Mouse (Mus musculus) ovary, postnatal 10 days (tissue): ENCODE measurements at regions not wholly inside any gene's neighbourhood (a gene's known extent, or its start where the extent isn't known, plus 50 kb on each side); places are given as distances from the start of the nearest gene placed in this dataset.

Source experiments
- DNase-seq: peaks from one replicate; pipeline ENCODE4 v3.0.0; 2022; ENCODE audit warnings: low spot score

DNA sequence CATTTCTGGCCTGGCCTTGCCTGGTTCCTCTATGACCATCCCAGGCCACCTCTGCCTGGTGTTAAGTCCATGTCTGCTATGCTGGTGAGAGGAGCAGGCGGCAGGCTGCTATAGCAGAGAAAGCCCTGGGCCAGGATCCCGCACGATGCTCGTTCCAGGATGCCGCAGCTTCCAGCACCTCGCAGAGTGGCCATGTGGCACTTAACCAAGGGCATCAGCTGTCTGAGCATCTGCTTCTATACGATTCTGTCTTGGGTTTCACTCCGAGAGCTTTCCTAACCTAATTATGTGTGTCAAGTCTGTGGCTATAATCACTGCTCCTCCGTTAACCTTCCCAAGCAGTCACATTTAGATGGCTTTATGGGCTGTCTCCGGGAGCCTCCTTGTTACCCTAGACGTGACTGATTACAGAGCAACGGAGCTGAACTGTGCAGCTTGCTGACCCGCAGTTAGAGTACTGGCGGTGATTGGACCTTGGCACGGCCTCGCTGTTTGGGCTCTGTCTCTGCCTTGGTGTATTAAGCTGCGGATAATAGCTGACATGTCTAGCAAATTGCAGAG lies 64.4 kb downstream of the Ackr3 start:
- no peak for DNase-seq

DNA sequence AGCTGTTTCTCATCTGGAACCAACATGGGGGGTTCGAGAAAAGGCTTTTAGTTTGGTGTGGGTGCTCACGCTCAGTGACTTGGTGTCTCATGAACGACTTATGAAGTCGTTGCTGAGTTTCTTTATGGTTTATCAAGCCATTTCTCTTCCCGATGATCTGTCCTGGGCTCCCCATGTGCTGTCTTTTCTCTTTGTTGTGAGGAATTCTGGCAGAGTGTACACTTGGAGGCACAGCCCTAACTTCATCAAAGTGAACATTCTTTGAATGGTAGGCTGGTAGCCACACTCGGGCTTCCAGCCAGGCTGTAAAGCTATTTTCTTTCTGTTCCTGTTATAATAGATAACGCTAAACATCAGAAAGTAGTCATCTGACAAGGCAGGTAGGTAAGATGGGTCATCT lies 65.2 kb downstream of the Ackr3 start:
- no peak for DNase-seq

GRCm38 (mm10) chr1:90269836-90270235 lies 66.1 kb downstream of the Ackr3 start:
- no peak for DNase-seq

GRCm38 (mm10) chr1:90271326-90271725 lies 67.5 kb downstream of the Ackr3 start:
- DNase-seq = no peak

DNA sequence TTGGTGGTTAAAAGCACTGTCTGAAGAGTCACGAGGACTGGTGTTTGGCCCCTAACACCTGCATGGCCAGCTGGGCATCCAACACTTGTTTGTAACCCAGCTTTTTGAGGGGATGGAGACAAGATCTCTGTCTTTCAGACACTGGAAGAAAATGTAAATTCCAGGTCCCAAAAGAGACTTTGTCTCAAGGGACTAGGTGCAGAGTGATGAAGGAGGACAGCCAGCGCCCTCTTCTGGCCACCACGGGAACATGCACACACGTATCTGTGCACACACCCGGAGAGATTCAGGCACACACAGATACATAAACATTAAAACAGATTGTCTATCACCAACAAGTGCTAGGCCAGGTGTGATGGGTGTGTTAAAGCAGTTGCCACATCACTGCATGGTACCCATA lies 68.6 kb downstream of the Ackr3 start:
- DNase-seq = no peak

DNA sequence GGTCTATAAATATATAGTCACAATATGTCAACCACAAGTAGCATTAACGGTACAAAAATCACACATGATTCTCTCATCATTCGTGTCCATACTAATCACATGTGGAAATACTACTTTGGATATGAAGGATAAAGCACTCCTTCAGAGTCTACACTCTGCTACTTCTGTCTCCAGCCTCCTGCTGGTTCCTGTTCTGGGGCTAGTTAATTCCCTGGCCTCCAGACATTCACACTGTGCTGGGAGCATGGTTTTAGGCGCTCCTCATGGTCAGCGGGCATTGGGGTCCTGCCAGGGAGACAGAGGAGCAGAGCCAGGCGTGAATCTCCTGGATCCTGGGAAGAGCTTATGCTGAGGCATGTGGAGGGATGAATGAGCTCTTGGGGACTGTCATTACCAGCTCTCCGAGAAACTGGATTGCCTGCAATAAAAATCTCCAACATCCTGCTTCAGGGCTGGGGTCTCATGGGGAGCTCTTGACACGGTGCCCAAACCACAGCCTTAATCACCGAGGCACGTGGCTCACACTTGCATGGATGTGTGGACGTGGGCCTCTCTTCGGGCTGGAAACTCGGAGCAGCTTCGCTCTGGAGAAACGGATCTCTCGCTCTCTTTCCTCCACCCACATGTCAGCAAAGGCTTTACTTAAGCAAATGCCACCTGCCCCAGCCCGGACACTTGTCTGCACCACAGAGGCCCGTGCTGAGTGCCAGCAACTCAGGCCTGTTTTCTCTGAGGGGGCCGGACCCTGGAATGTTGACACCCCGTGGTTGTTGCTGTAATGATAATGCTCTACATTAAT lies 69.2 kb downstream of the Ackr3 start:
- DNase-seq = no peak

DNA sequence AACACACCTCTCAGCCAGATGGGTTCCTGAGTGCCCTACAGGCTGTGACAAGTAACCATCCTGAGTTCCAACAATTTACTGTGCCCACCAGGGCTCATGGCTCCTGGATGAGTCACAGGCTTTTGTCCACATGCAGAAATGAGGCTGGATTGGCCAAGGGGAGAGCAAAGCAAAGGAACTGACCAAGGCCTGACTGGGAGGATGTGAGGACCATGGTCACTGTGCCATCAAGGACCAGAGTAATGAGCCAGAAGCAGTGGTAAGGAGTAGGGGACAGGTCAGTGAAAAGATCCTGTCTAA lies 69.8 kb downstream of the Ackr3 start:
- DNase-seq = no peak

- DNase-seq = no peak
These were observed 71.3 kb downstream of the Ackr3 start for GRCm38 (mm10) chr1:90274968-90275651.

GRCm38 (mm10) chr1:90275786-90276520 lies 72.2 kb downstream of the Ackr3 start:
- DNase-seq = no peak

DNA sequence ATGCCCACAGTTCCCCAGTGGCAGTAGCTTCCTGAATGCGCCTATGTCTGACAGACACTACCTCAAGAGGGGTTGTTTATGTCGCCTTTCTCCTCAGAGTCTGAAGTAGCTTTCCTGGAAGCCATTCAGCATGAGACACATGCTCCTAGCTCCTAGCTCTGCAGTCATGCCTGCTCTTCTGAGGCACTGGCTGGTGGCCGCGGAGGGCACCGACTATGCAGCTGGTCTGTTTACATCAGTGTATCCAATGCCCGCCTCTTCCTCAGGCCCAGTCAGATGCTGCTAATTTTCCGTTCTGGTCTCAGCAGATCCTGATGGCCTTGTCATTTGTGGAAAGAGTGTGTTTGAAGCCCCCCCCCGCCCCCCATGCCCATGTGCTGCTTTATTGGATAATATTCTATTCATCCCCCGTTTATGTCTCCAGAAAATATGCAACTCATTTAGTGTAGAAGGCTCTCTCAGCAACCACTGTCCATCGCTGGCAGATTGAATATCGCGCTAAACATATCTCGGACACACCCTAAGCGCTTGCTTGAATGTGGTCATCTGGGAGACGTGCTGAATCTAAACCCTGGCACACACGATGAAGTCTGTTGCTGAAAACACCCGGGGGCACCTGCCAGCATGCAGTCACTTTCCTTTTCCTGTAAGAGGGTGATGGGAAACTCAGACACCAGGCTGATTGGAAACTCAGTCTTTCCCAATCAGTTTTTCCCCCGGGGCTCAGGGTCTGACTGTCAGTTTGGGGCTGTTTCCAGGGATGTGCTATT lies 73.9 kb downstream of the Ackr3 start:
- DNase-seq = no peak

GRCm38 (mm10) chr1:90279066-90279839 lies 75.5 kb downstream of the Ackr3 start:
- no peak for DNase-seq

DNA sequence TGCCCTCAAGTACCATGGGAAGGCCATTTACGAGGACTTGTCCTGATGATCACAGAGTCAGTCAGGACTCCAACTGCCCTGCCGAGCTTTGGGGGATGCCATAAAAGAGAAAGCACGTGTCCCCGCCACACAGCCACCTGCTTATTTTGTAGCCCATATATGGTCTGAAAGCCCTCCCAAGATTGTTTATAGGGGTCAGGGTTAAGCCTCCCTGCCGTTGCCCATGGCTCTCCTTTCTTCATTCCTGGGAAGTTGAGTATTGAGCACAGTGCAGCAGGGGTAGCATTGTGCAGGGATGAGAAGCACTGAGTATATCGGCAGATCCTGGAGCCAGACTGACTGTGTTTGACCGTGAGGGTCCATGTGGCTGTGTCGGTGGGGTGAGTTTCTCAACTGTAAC lies 76.4 kb downstream of the Ackr3 start:
- DNase-seq = no peak

DNA sequence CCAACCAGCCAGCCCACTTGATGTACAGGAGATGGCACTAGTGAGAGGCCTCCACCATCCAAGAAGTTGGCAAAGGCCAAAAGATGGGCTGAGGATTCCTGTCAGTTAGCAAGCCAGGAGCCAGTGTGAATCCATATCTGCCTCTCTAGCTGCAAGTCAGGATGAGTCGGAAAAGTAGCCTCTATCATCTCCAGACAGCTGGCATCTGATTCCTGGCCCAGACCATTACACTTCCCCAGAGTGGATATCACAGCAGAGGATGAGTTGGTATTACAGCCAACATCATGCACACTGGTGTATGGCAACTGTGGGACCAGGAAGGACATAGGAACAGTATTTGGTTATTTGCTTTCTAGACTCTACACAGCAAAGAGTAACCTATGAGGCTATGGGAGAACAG lies 77.5 kb downstream of the Ackr3 start:
- no peak for DNase-seq

DNA sequence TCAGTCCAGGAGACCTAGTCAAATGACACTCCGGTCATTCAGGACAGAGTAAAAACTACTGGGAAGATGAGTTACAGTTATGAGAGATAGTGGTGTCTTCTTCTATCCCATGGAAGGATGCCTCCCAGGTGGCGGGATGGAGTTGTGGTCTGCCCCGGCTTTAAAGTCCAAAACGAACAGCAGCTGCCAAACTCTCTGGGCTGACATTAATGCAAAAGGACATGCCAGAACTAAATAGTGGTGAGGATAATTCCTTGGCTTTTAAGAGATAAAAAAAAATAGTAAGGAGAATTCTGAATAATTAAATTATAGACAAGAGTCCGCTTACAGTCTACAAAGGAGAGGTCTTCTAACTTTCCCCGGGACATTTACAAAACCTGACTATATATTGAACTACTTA lies 78.2 kb downstream of the Ackr3 start:
- DNase-seq = no peak

DNA sequence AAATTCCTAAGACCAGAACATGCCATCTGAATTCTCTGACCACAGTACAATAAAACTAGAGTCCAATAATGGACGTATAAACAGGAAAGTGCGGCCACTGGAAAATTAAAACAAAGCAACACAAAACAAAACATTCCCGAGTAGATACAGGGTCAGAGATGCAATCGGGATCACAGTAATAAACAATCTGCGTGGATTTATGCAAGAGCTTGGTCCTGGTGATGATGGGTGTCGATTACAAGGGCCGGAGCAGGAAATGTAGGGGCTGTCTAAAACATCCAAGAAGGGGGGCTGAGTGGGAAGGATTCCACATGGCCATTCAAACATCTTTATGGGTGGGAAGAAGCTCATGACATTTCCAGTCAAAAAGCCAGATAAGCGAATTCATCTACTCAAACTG lies 78.6 kb downstream of the Ackr3 start:
- DNase-seq = no peak

- DNase-seq = no peak
These were observed 79.5 kb downstream of the Ackr3 start for GRCm38 (mm10) chr1:90283176-90283775.

GRCm38 (mm10) chr1:90283912-90284636 lies 80.3 kb downstream of the Ackr3 start:
- no peak for DNase-seq

DNA sequence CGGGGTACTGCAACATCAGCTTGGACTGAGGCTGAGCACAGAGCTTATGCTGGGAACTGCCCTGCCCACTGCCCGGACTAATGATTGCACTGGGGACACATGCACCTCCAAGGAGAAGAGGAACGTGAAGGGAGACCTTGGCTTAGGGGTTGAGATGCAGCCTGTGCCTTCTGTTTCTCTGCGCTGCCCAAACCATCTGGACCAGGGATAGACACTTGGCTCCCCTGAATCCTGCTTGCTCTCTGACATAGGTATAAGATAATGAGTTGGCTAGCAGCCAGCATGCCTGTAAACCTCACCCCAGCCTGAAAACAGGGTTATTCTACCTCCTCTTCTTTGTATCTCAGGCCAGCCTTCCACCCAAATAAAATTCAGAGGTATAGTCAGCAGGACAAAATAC lies 81.5 kb downstream of the Ackr3 start:
- no peak for DNase-seq

DNA sequence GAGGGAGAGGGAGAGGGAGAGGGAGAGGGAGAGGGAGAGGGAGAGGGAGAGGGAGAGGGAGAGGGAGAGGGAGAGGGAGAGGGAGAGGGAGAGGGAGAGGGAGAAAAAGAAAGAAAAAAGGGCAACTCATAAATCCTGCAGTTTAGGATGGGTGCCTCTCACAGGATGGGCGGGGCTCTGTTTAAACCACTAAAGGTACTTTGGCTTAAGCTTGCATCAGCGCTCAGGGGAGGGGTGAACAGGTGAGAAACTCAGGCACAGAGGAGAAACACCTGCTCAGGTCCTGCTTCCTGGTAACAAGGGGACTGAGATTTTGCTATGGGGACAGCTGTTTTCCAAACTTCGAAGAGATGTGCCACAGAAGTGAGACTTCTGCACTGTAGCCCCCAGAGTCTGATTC lies 83.5 kb downstream of the Ackr3 start:
- DNase-seq = no peak
